Mouse (Mus musculus) lung, postnatal 10 days (tissue): ENCODE results near the gene Nuak2.
A peak's percentile ranks its signal among the peaks of the same experiment; 100 is the strongest.

Experiments
- DNase-seq: peaks from one replicate; pipeline ENCODE4 v3.0.0; 2021

The Nuak2 gene

GRCm38 (mm10) chr1:132298801-132299464 is 17.0 kb upstream of the Nuak2 start:
- DNase-seq, result peak; percentile 58

GRCm38 (mm10) chr1:132299744-132300143 is 16.2 kb upstream of the Nuak2 start:
- DNase-seq, result no peak

DNA sequence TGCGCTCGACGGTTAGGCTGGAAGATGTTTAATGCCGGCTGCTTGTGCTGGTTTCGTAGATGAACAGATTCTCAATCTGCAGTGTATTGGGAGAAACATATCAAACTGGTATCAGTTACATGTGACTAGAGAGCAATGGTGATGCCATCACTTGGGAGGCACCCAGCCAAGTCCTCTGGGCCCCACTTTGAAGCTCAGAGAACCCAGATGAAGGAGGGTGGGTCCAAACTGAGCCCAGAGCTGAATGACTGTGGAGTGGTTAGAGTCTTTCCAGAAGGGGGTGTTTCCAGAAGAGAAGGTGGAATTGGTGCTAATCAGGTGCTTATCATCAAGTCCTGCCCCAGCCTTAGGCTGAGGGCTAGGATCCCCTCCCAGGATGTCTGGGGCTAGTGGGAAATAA is 14.7 kb upstream of the Nuak2 start:
- no peak for DNase-seq

DNA sequence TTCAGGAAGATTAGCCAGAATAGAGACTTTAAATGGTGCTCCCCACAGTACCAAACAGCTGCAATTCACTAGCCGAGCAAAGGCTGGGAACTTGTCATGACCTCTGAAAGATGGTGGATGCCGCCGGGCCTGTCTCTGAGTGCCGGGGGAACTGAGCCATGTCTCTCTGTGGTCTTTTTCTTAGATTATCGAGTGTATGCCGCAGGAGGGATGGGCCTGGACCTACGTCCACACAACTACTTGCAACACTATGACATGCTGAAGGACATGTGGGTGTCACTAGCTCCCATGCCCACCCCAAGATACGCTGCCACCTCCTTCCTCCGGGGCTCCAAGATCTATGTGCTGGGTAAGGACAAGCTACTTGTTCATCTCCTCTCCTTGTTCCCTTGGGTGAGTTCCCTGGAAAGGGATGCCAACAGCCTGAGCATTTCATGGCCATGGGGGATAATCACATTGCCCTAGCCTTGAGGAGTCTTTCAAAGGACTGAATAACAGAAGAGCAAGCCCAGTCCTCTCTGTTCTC is 13.5 kb upstream of the Nuak2 start:
- no peak for DNase-seq

- no peak for DNase-seq
Observed at GRCm38 (mm10) chr1:132304618-132305214, 11.2 kb upstream of the Nuak2 start.

DNA sequence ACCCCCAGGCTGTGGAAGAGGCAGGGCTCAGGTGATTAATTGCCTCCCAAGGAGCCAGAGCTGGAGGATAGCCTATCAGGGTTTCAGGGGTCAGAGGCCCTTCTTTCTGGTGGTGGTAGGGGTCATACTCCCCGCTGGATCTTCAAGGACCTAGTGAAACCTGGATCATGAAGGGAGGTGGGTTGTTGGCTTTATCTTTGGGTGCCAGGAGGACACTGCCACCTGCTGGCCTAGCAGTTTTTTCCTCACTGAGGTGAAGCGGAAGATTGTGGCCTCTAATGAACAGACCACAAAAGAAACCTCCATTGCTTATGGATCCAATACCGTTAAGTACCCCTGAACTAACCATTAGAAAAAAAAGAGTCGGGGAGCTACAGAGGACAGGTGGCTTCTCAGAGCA is 9.8 kb upstream of the Nuak2 start:
- DNase-seq, result peak; percentile 74

DNA sequence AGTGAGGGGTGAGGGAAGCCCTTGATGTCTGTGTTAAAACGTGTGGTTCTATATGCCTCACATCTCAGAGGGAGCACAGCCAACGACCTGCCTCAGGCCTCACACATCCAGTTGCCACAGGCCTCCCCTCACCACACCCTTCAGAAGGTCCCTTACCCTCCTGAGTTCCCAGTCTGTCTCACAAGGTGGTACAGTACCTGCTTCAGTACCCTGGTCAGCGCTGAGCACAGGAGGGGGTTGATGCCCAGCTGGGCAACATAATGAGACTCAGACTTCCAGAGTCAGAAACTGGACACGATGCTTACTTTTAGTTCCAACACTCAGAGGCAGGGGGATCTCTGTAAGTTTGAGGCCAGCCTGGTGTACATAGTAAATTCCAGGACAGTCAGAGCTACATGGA is 9.1 kb upstream of the Nuak2 start:
- DNase-seq, result no peak

- no peak for DNase-seq
Observed at GRCm38 (mm10) chr1:132307962-132308361, 8.0 kb upstream of the Nuak2 start.

GRCm38 (mm10) chr1:132308674-132309073 is 7.3 kb upstream of the Nuak2 start:
- DNase-seq, result no peak

DNA sequence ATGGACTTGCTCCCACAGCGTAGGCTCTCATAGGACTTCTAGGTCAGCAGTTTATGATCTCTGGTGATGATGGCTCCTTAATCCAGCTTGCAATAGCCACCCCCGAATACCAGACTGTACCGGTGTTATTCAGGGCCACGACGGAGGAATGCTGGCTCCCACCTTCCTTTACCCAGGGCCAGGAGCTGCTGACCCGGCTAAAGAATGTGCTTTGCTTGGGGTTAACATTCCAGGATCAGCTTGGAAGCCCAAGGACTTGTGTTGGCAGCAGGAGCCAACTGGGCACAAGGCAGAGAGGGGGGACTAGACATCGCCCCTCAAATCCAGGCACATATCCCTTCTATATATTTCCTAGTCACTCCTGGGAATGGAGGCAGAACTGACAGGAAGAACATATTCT is 5.2 kb upstream of the Nuak2 start:
- no peak for DNase-seq

DNA sequence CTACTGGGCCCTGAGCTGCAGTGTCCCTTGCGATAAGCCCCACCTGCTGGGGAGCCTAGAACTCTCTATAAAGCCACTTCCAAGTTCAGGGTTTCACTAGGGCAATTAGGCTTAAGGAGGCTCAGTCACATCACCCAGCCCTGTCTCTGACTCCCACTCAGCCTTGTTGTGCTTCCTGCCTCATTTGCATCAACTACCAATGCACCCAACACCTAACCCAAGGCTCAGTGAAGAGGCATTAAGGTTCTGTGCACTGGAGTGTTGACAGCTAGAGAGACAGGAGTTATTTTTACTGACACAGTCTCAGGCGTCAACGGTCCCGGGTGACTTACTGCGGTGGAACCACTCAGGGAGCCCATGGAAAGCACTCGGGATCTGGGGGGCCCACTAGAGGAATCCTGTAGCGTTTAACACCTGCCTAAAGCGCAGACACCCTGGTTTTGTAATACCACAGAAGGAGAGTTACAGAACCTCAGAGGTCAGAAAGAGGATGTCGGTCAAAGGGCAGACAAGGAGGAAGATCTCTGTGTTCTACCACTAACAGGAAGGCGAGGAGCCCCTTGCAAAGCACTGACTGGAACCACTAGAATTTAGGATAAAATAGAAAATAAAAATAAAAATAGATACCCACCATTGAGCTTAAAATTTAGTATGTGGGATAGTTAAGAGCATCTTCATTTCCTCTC is 4.6 kb upstream of the Nuak2 start:
- DNase-seq, result no peak

- peak; percentile 41 for DNase-seq
Observed at GRCm38 (mm10) chr1:132312043-132312442, 3.9 kb upstream of the Nuak2 start.

- peak; percentile 85 for DNase-seq
Observed at GRCm38 (mm10) chr1:132312703-132313102, 3.2 kb upstream of the Nuak2 start.

DNA sequence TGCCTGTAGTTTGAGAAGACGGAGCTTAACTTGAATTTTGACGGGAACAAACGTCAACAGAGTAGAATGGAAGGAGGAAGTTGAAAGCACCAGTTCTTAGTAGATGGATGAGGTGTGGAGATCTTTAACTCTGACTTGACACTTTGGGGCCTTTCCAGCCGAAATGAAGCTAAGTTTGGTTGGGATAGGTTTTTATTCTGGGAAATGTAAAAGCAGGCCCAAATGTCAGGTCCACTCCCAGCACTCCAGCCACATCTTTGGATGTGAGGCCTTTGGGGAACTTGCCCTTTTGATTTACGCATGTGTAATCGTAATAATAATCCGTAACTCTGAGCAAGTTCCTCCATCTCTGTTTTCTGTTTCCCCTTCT is 684 bp downstream of the Nuak2 start:
- DNase-seq, result no peak

GRCm38 (mm10) chr1:132317413-132317812 is 1.5 kb downstream of the Nuak2 start:
- DNase-seq, result peak; percentile 77

GRCm38 (mm10) chr1:132317894-132318863 is 2.3 kb downstream of the Nuak2 start:
- DNase-seq, result no peak

DNA sequence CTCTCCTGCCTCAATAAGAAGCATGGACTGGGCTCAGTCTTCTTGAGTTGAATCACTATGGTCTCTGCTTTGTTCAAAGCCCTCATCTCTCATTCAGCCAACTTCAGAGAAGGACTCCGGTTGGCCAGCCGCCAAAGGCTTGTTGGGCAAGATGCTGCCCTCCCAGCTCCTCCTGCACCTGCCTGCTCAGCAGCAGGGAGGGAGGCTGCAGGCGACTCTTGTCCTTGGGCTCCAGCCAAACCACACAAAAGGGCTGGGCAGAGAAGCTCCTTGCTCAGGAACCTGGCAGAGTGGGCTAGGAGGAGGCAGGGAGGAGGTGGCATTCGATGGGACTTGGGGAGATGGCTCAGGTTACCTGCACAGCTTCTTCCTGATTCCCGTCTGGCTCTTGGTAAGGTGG is 3.3 kb downstream of the Nuak2 start:
- peak; percentile 89 for DNase-seq

DNA sequence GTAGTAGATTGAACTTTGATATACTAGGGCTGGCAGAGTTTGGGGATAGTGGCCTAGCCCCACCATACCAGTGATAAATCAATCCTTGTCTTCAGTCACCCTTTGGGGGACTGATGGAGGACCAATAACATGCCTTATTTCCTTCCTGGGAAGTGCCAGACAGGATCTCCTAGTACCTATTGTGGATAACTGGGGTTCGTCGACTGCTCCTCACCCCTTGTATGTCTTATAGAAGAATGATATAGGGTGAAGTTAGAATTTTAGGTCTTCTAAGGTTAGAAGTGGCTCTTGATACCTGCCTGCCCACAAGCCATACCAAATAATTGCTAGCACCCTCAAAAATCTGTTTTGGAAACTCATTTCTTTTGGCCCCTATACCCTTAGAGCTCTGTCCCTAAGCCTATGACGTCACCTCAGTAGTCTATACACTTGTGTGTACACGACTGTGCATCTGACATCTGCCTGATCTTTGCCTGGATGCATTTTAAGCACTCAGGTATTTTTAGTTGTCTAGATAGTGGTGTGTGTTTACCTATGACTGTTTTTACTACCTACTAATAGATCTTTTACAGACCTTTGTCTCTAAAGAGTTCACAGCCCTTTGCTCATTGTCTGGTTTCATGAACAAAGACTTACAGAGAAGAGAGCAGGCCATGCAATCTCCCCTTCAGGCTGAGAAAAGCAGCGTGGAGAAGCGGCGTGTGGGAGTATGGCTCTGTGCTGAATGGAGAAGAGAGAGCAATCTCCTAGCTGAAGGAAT is 6.1 kb downstream of the Nuak2 start:
- no peak for DNase-seq

- DNase-seq, result peak; percentile 77
Observed at GRCm38 (mm10) chr1:132322711-132323542, 7.0 kb downstream of the Nuak2 start.

- no peak for DNase-seq
Observed at GRCm38 (mm10) chr1:132326777-132327176, 10.9 kb downstream of the Nuak2 start.

DNA sequence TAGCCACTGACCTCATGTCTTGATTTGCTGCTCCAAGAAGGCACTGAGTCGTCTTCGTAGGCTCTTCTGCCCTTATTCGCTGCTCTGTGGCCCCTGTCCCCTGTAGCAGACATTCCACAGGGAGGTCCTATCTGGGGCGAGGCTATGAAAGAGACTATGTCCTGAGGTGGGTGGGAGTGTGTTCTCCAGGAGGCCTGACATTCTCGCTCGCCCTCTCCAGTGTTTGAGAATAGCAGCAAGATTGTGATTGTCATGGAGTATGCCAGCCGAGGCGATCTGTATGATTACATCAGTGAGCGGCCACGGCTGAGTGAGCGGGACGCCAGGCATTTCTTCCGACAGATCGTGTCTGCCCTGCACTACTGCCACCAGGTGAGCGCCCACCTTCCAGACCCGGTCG is 11.6 kb downstream of the Nuak2 start:
- DNase-seq, result no peak
